Mouse (Mus musculus) CH12.LX (cell line): Measurements from ENCODE around the gene Hes6. TPM values are rescaled to one million over a fixed set of nuclear protein-coding genes. Genes with fewer than 3 reads are reported as not detected.

Experiments used
- DNase-seq: peaks from one replicate; pipeline ENCODE4 v3.0.0-alpha.2; 2013; ENCODE audit errors: extremely low read depth
- H3K27ac ChIP-seq: 2 replicates; pipeline ENCODE4 v1.5.1; 2012; ENCODE audit warnings: low read depth, mild to moderate bottlenecking, control low read depth, moderate library complexity; ENCODE audit not compliant: insufficient read depth
- H3K27me3 ChIP-seq: replicated peaks from 2 replicates; pipeline ENCODE3; 2012; ENCODE audit warnings: inconsistent platforms
- H3K36me3 ChIP-seq, 2 experiments: replicated peaks in 1 of 2; 2 replicates each; pipeline versions ENCODE3 to v1.6.1; 2012; ENCODE audit warnings: inconsistent platforms in 1 of 2, low read length in 1 of 2, mild to moderate bottlenecking in 1 of 2, mixed read lengths in 1 of 2, moderate library complexity in 1 of 2; ENCODE audit not compliant: control insufficient read depth in 1 of 2, insufficient read depth in 1 of 2
- H3K4me1 ChIP-seq, 2 experiments: 2 replicates each; pipeline ENCODE4 v1.6.1; 2012; ENCODE audit warnings: inconsistent platforms in 1 of 2, moderate library complexity in 1 of 2; ENCODE audit not compliant: insufficient read depth in 2 of 2, control insufficient read depth in 1 of 2
- H3K4me2 ChIP-seq: 2 replicates; pipeline ENCODE4 v1.6.1; 2012; ENCODE audit warnings: low read depth, mild to moderate bottlenecking, control low read depth; ENCODE audit not compliant: poor library complexity, insufficient read depth, severe bottlenecking
- H3K4me3 ChIP-seq, 3 experiments: fragments of 150-350 bp in 1 of 3; sonication (generic) in 1 of 3; replicated peaks in 1 of 3; 2 replicates each; pipeline versions ENCODE3 to v1.5.1; 2011 to 2012; ENCODE audit warnings: low read depth in 2 of 3, low read length in 2 of 3, mild to moderate bottlenecking in 2 of 3, moderate library complexity in 2 of 3, control low read depth in 1 of 3, improper control_type of control experiment in 1 of 3, inconsistent platforms in 1 of 3, mixed read lengths in 1 of 3; ENCODE audit not compliant: poor library complexity in 1 of 3
- H3K79me2 ChIP-seq: replicated peaks from 2 replicates; pipeline ENCODE4 v1.6.1; 2012; ENCODE audit warnings: mild to moderate bottlenecking, moderate library complexity; ENCODE audit not compliant: control insufficient read depth, poor library complexity, insufficient read depth, severe bottlenecking; ENCODE audit errors: extremely low read depth
- H3K9ac ChIP-seq: 2 replicates; pipeline ENCODE4 v1.6.1; 2012; ENCODE audit warnings: low read depth, mild to moderate bottlenecking, control low read depth, moderate library complexity; ENCODE audit not compliant: insufficient read depth
- H3K9me3 ChIP-seq: replicated peaks from 2 replicates; pipeline ENCODE3; 2012; ENCODE audit warnings: low read length, inconsistent platforms, mixed read lengths
- CHD2 ChIP-seq: IDR thresholded peaks from 2 replicates; pipeline ENCODE4 v1.6.1; 2011; ENCODE audit warnings: low read length, improper control_type of control experiment
- E2F4 ChIP-seq: IDR thresholded peaks from 2 replicates; pipeline ENCODE4 v1.6.1; 2011; ENCODE audit warnings: low read depth, low read length, improper control_type of control experiment; ENCODE audit not compliant: insufficient replicate concordance
- EP300 ChIP-seq: IDR thresholded peaks from 2 replicates; pipeline ENCODE4 v1.6.1; 2011; ENCODE audit warnings: low read length, improper control_type of control experiment
- ETS1 ChIP-seq: conservative IDR thresholded peaks from 2 replicates; pipeline ENCODE4 v1.6.1; 2012; ENCODE audit warnings: low read depth, mild to moderate bottlenecking, inconsistent platforms, low read length, improper control_type of control experiment, moderate library complexity
- GABPA ChIP-seq: IDR thresholded peaks from 2 replicates; pipeline ENCODE4 v1.6.1; 2012; ENCODE audit warnings: low read depth, low read length, improper control_type of control experiment, inconsistent platforms; ENCODE audit not compliant: insufficient replicate concordance
- HCFC1 ChIP-seq: IDR thresholded peaks from 2 replicates; pipeline ENCODE4 v1.6.1; 2012; ENCODE audit warnings: low read depth, mild to moderate bottlenecking, inconsistent platforms, low read length, improper control_type of control experiment
- JUN ChIP-seq: IDR thresholded peaks from 2 replicates; pipeline ENCODE4 v1.6.1; 2011; ENCODE audit warnings: low read depth, mild to moderate bottlenecking, low read length, improper control_type of control experiment, moderate library complexity; ENCODE audit not compliant: insufficient read depth
- JUND ChIP-seq: conservative IDR thresholded peaks from 2 replicates; pipeline ENCODE4 v1.6.1; 2011; ENCODE audit warnings: low read depth, low read length, improper control_type of control experiment
- KAT2A ChIP-seq: IDR thresholded peaks from 2 replicates; pipeline ENCODE4 v1.6.1; 2012; ENCODE audit warnings: low read length, improper control_type of control experiment, inconsistent platforms; ENCODE audit not compliant: insufficient replicate concordance
- MAFK ChIP-seq: IDR thresholded peaks from 2 replicates; pipeline ENCODE4 v1.6.1; 2011; ENCODE audit warnings: low read length, improper control_type of control experiment; ENCODE audit not compliant: insufficient replicate concordance
- MEF2A ChIP-seq: IDR thresholded peaks from 2 replicates; pipeline ENCODE4 v1.6.1; 2014; ENCODE audit warnings: low read depth, mild to moderate bottlenecking, inconsistent platforms, low read length, improper control_type of control experiment, borderline replicate concordance
- MXI1 ChIP-seq: IDR thresholded peaks from 2 replicates; pipeline ENCODE4 v1.6.1; 2011; ENCODE audit warnings: mild to moderate bottlenecking, low read depth, low read length, improper control_type of control experiment
- NELFE ChIP-seq: IDR thresholded peaks from 2 replicates; pipeline ENCODE4 v1.6.1; 2011; ENCODE audit warnings: low read depth, low read length, improper control_type of control experiment
- NRF1 ChIP-seq: IDR thresholded peaks from 2 replicates; pipeline ENCODE4 v1.6.1; 2014; ENCODE audit warnings: low read depth, mild to moderate bottlenecking, inconsistent platforms, low read length, improper control_type of control experiment, moderate library complexity
- POLR2AphosphoS2 ChIP-seq: IDR thresholded peaks from 2 replicates; pipeline ENCODE4 v1.6.1; 2011; ENCODE audit warnings: low read depth, low read length, improper control_type of control experiment
- SIN3A ChIP-seq: IDR thresholded peaks from 2 replicates; pipeline ENCODE4 v1.6.1; 2012; ENCODE audit warnings: low read length, improper control_type of control experiment, inconsistent platforms
- SMC3 ChIP-seq: IDR thresholded peaks from 2 replicates; pipeline ENCODE4 v1.6.1; 2011; ENCODE audit warnings: low read depth, low read length, improper control_type of control experiment
- TCF12 ChIP-seq: IDR thresholded peaks from 2 replicates; pipeline ENCODE4 v1.6.1; 2014; ENCODE audit warnings: low read depth, mild to moderate bottlenecking, inconsistent platforms, low read length, improper control_type of control experiment
- ZKSCAN1 ChIP-seq: IDR thresholded peaks from 2 replicates; pipeline ENCODE4 v1.6.1; 2012; ENCODE audit warnings: low read depth, inconsistent platforms, low read length, improper control_type of control experiment, borderline replicate concordance
- ZMIZ1 ChIP-seq: IDR thresholded peaks from 2 replicates; pipeline ENCODE4 v1.6.1; 2012; ENCODE audit warnings: low read depth, mild to moderate bottlenecking, inconsistent platforms, low read length, improper control_type of control experiment
- ZNF384 ChIP-seq: IDR thresholded peaks from 2 replicates; pipeline ENCODE4 v1.6.1; 2012; ENCODE audit warnings: low read depth, low read length, improper control_type of control experiment, inconsistent platforms
- dilution Hi-C: fragments of 300-500 bp; cut with MboI; formaldehyde crosslinking; loops from 2 replicates; pipeline ENCODE4 v1.14.3; 2020; ENCODE audit warnings: low sequenced_read_pairs; ENCODE audit not compliant: extremely low pct_unique_long_range_greater_than_20kb, extremely low pct_ligation_motif_present
- in situ Hi-C: fragments of 300-500 bp; cut with MboI; formaldehyde crosslinking; loops from 3 replicates; pipeline ENCODE4 v1.14.3; 2019; ENCODE audit warnings: low sequenced_read_pairs, low pct_ligation_motif_present, low pct_unique_long_range_greater_than_20kb, mixed read lengths
- polyA plus RNA-seq: library from polyadenylated mRNA; unstranded; fragments of >175 nt; gene quantifications from 2 replicates; pipeline ENCODE4 v1.2.1, GENCODE M21; 2012; ENCODE audit warnings: low read depth; ENCODE audit not compliant: insufficient read length
- total RNA-seq, 2 experiments: library from RNA; depleted of rRNA; stranded (reverse); fragments of 300-350 nt in 1 of 2; fragments of >200 nt in 1 of 2; gene quantifications; 2 replicates each; pipeline ENCODE4 v1.2.3; 2012 to 2014

The Hes6 gene
- total and polyA plus RNA-seq, 3 experiments: 15.4 to 25.7 (median 21.1) TPM

GRCm38 (mm10) chr1:91454927-91455326 is 41.1 kb upstream of the Hes6 start:
- no peak for TF ChIP-seq GABPA
- no peak for TF ChIP-seq KAT2A
- no peak for TF ChIP-seq MAFK
- no peak for TF ChIP-seq SMC3
- no peak for TF ChIP-seq EP300
- no peak for TF ChIP-seq ETS1
- no peak for TF ChIP-seq POLR2AphosphoS2
- TF ChIP-seq NELFE: no peak
- no peak for TF ChIP-seq E2F4
- TF ChIP-seq ZNF384: no peak
- TF ChIP-seq JUND: no peak
- TF ChIP-seq TCF12: no peak
- no peak for TF ChIP-seq NRF1
- TF ChIP-seq MXI1: no peak
- TF ChIP-seq CHD2: no peak
- TF ChIP-seq SIN3A: no peak
- TF ChIP-seq MEF2A: no peak
- TF ChIP-seq ZMIZ1: no peak
- Histone ChIP-seq H3K4me1 (peaks cover 6 to 45% of the 10 kb centered on the region in 2 experiments; a peak in 3 of 4 replicates), H3K36me3 (peaks cover 6 to 15% of the 10 kb centered on the region in 2 experiments), H3K9me3 (no peaks in the 10 kb centered on the region), H3K27me3 (no peaks in the 10 kb centered on the region), H3K27ac (no peak overlapping the region), H3K79me2 (peaks cover 3% of the 10 kb centered on the region; the same call in 1 of the 2 replicates), H3K4me3 (no peak overlapping the region), H3K9ac (no peak overlapping the region), H3K4me2 (no peak overlapping the region)
- in situ Hi-C loops (no loop called here), dilution Hi-C loops (no loop called here)
- no peak for DNase-seq

GRCm38 (mm10) chr1:91454366-91454765 is 40.5 kb upstream of the Hes6 start:
- Histone ChIP-seq H3K27me3 (no peaks in the 10 kb centered on the region), H3K36me3 (peaks cover 9 to 20% of the 10 kb centered on the region in 2 experiments), H3K9me3 (no peaks in the 10 kb centered on the region), H3K27ac (no peak overlapping the region), H3K79me2 (peaks cover 3% of the 10 kb centered on the region; the same call in 1 of the 2 replicates), H3K4me1 (peaks cover 6 to 42% of the 10 kb centered on the region in 2 experiments; a peak in 3 of 4 replicates), H3K4me2 (no peak overlapping the region), H3K4me3 (no peak overlapping the region), H3K9ac (no peak overlapping the region)
- DNase-seq: no peak
- in situ Hi-C loops: no loop called here
- dilution Hi-C loops: no loop called here
- TF ChIP-seq JUN: no peak
- no peak for TF ChIP-seq ZKSCAN1
- no peak for TF ChIP-seq HCFC1
